Mouse (Mus musculus): ENCODE data around the gene Vmn2r118. TPM values are rescaled to one million over a fixed set of nuclear protein-coding genes. Genes with fewer than 3 reads are reported as not detected.

Gene Vmn2r118
- total RNA-seq (2021), result not detected
- long read RNA-seq, result 0 reads

- DNase-seq (ENCODE audit: low spot score in 2 of 2), result no peak
Observed at GRCm38 (mm10) chr17:55625092-55625491, at the start of gene Vmn2r118. TSS of gene Vmn2r118 (minus strand) at chr17:55625192.

DNA sequence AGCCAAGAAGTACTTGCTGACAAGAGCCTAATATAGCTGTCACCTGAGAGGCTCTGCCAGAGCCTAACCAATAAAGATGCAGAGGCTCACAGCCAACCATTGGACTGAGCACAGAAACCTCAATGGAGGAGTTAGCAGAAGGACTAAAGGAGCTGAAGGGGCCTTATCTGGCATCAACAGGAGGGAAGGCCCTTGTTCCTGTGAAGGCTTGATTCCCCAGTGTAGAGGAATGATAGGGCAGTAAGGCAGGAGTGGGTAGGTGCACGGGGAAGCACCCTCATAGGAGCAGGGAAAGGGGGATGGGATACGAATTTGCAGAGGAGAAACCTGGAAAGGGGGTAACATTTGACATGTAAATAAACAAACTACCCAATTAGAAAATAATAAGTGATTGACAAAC, 36.1 kb upstream of the Vmn2r118 start:
- DNase-seq (ENCODE audit: low spot score in 2 of 2), result no peak

- no peak for DNase-seq (ENCODE audit: low spot score in 2 of 2)
Observed at GRCm38 (mm10) chr17:55590838-55591237, 34.2 kb downstream of the Vmn2r118 start.

DNA sequence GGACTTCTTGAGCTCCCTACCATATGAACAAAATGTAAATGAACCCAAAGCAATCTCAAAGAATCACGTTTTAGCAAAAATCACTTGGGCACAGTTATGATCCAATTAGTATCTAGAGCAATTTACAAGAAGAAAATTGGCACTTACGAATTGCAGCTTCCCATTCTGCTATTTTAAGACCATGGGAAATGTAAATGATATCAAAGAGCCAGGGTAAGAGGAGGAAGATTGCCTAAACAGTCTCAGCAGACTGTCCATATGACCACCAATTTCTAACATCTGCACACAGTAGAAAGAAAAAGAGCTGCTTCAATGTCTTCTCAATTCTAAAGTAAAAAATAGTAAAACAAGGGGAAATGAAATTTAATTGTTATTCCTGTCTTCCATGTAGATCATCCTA, 63.2 kb downstream of the Vmn2r118 start:
- DNase-seq (ENCODE audit: low spot score in 2 of 2), result no peak

DNA sequence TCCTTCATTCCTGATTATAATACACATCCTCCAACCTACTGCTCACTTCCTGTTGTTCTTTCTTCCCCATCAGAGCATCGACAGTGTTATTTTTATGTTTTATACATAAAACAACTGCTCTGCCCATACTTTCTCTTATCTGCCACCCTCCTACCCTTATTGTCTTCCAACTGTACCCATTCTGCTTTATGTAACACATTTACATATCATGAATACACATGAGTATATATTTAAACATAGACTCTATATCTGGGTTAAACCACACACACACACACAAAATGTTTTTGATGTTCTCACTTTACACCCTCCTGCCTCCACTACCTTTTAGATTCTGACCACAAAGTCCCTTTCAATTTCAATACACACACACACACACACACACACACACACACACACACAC, 76.5 kb downstream of the Vmn2r118 start:
- DNase-seq (ENCODE audit: low spot score in 2 of 2), result no peak

Other genes with a start within 250 kb of the Vmn2r118 start
- 10 to 100 TPM; 31.2 to 32.0 TPM for gene St6gal2, start 179.8 kb downstream of the Vmn2r118 start, total RNA-seq (2021)
- 1 to 10 TPM; 5.8 to 5.9 TPM for gene Pot1b, start 87.4 kb upstream of the Vmn2r118 start, total RNA-seq (2021)
- not detected for gene Adgre4, start 124.8 kb upstream of the Vmn2r118 start, total RNA-seq (2021)